Mouse (Mus musculus) C2C12 (cell line): ENCODE measurements around the gene Cyp2t4. TPM values are rescaled to one million over a fixed set of nuclear protein-coding genes. Genes with fewer than 3 reads are reported as not detected.

Experiments
- H3K27me3 ChIP-seq: one replicate; pipeline ENCODE4 v1.6.1; 2011; ENCODE audit not compliant: control insufficient read depth, insufficient read depth, insufficient read length
- H3K36me3 ChIP-seq: one replicate; pipeline ENCODE4 v1.6.1; 2011; ENCODE audit not compliant: control insufficient read depth, insufficient read depth
- H3K4me3 ChIP-seq: one replicate; pipeline ENCODE4 v1.5.1; 2011; ENCODE audit warnings: mild to moderate bottlenecking, control low read depth; ENCODE audit not compliant: poor library complexity, insufficient read depth, severe bottlenecking
- H3K79me2 ChIP-seq: one replicate; pipeline ENCODE4 v1.6.1; 2011; ENCODE audit not compliant: control insufficient read depth, insufficient read depth
- H3K79me3 ChIP-seq: one replicate; pipeline ENCODE4 v1.6.1; 2011; ENCODE audit warnings: low read depth, control low read depth
- H3ac ChIP-seq: one replicate; pipeline ENCODE3; 2011; ENCODE audit warnings: low read depth; ENCODE audit not compliant: control insufficient read depth, insufficient read length
- CEBPB ChIP-seq: IDR thresholded peaks from one replicate; pipeline ENCODE4 v1.6.1; 2011; ENCODE audit warnings: low read depth, mild to moderate bottlenecking, control low read depth, moderate library complexity
- CTCF ChIP-seq: IDR thresholded peaks from one replicate; pipeline ENCODE4 v1.5.1; 2011; ENCODE audit not compliant: control insufficient read depth, insufficient read depth, insufficient read length
- FOSL1 ChIP-seq: IDR thresholded peaks from one replicate; pipeline ENCODE4 v1.8.0; 2011; ENCODE audit warnings: mild to moderate bottlenecking, low read length; ENCODE audit not compliant: poor library complexity, insufficient read depth, severe bottlenecking
- MAX ChIP-seq: IDR thresholded peaks from one replicate; pipeline ENCODE4 v1.6.1; 2011; ENCODE audit warnings: mild to moderate bottlenecking, control low read depth
- MYOD1 ChIP-seq: IDR thresholded peaks from one replicate; pipeline ENCODE4 v1.6.1; 2011; ENCODE audit warnings: low read depth; ENCODE audit not compliant: control insufficient read depth, insufficient read length
- MYOG ChIP-seq: IDR thresholded peaks from one replicate; pipeline ENCODE4 v1.6.1; 2011; ENCODE audit not compliant: control insufficient read depth, insufficient read length; ENCODE audit errors: extremely low read depth
- USF1 ChIP-seq: IDR thresholded peaks from one replicate; pipeline ENCODE4 v1.6.1; 2011; ENCODE audit warnings: low read depth, mild to moderate bottlenecking, control low read depth, moderate library complexity
- polyA plus RNA-seq: library from polyadenylated mRNA; unstranded; fragments of >200 nt; fragmentation: generic; extraction: Trizol; gene quantifications from one replicate; pipeline ENCODE4 v1.2.1, GENCODE M21; 2012; ENCODE audit warnings: missing spikeins

The Cyp2t4 gene
- polyA plus RNA-seq, 1 experiment, result not detected

DNA sequence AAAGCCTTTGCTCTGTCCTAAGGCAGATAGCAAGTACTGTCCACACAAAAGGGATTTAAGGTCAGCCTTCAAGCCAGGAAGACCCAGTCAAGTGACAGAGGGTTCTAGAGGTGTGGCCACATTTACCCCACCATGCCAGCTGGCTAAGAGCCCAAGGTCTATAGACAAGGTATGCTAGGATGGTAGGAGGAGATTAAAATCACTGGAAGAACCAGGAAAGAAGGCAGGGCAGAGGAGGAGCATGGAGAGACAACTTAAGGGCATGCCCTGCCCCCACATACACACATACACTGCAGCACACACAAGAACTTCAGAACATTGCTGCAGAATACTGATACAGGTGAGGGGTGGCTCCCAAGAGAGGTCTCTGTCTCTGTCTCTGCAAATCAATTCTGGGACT, 33.8 kb upstream of the Cyp2t4 start, which contains the start of gene Cyp2f2:
Gene Cyp2f2 (plus strand): TSS at position 234 of the 400 bp plus-strand sequence.
- Histone ChIP-seq H3K79me3 (no peaks in the 10 kb centered on the region), H3K79me2 (no peaks in the 10 kb centered on the region), H3K27me3 (peaks cover 7% of the 10 kb centered on the region), H3K4me3 (no peak within 1 kb of the TSS), H3ac (no peak within 1 kb of the TSS), H3K36me3 (no peaks in the 10 kb centered on the region)
- no peak for TF ChIP-seq CEBPB
- no peak for TF ChIP-seq CTCF
- no peak for TF ChIP-seq FOSL1
- TF ChIP-seq USF1, result no peak
- TF ChIP-seq MAX, result no peak
- no peak for TF ChIP-seq MYOG
- no peak for TF ChIP-seq MYOD1

DNA sequence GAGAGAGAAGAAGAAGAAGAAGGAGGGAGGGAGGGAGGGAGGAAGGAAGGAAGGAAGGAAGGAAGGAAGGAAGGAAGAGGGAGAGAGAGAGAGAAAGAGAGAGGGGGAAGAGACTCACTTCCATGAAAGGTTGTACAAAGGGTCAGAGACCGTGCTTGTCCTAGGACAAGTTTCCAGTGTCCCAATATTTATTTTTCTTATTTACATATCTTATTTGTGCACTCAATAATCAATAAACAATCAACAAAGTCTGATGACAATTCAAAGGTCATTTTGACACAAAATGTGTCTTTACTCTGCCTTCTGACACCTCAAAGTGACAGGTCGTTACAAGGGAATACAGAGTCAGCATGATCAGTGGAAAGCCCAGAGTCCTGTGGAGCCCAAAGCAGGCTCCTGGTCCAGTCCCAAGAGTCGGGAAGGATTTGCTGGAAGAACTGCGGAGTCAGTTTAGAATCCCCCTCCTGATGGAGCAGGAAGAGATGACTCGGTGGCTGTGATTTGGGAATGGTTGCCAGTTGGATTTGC, 29.1 kb upstream of the Cyp2t4 start:
- Histone ChIP-seq H3K79me2 (no peaks in the 10 kb centered on the region), H3K36me3 (no peaks in the 10 kb centered on the region), H3K27me3 (peaks cover 7% of the 10 kb centered on the region), H3ac (no peak overlapping the region), H3K4me3 (no peak overlapping the region), H3K79me3 (no peaks in the 10 kb centered on the region)
- no peak for TF ChIP-seq FOSL1
- no peak for TF ChIP-seq USF1
- no peak for TF ChIP-seq CTCF
- TF ChIP-seq MYOD1, result no peak
- TF ChIP-seq MYOG, result no peak
- TF ChIP-seq CEBPB, result no peak
- no peak for TF ChIP-seq MAX

DNA sequence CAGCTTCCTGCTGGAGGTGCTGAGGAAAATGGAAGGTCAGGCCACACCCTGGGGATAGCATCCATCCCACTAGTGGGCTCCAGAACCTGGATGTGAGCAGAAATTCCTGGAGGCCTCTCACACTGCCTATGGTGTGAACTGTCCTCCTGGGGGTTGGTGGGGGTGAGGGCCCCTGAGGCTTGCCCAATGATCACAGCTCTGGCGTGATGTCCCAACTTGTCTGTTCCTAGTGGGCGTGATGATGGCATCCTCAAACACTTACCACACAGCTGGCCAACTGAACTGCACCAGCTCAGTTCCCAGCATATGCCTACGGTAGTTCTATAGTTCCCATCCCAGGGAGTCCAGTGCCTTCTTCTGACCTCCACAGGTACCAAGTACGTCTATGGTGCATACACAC, 28.5 kb upstream of the Cyp2t4 start:
- no peaks in the 10 kb centered on the region for H3K79me3 ChIP-seq
- H3K27me3 ChIP-seq, result peaks cover 7% of the 10 kb centered on the region
- no peak overlapping the region for H3ac ChIP-seq
- H3K79me2 ChIP-seq, result no peaks in the 10 kb centered on the region
- H3K36me3 ChIP-seq, result no peaks in the 10 kb centered on the region
- TF ChIP-seq CTCF, result no peak
- H3K4me3 ChIP-seq, result no peak overlapping the region

DNA sequence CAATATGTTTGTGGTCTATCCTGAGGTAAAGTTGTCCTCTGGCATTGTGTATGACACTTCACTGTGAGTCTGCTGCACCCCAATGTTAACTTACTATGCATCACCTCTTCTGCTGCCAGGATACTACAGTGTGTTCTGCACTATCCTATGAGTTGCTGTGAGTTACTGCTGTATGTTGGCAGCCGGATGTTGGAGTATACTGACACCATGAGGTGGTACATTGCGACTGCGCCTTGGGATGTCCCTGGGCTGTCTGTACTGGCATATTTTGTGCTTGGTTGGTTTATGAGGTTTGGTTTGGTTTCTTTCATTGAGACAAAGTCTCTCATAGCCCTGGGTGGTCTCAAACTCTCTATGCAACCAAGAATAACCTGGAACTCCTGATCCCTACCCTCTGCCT, 25.4 kb upstream of the Cyp2t4 start:
- Histone ChIP-seq H3ac (no peak overlapping the region), H3K4me3 (no peak overlapping the region), H3K27me3 (peaks cover 3% of the 10 kb centered on the region), H3K79me2 (no peaks in the 10 kb centered on the region), H3K36me3 (no peaks in the 10 kb centered on the region), H3K79me3 (no peaks in the 10 kb centered on the region)
- TF ChIP-seq MYOG (no peak), CTCF (peak; percentile 15)

DNA sequence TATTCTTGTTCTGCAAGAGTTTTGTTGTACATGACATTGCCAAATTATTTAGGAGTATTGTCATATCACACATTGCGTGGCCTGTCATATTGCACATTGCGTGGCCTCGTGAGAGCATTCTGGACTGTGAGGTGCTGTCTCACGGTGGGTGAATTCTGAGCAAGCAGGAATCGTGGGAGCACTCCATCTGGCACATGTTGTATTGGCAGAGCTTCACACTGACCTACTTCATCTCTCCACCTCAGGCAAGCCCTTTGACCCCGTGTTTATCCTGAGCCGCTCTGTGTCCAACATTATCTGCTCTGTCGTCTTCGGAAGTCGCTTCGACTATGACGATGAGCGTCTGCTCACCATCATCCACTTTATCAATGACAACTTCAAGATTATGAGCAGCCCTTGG, 24.6 kb upstream of the Cyp2t4 start:
- Histone ChIP-seq H3K79me2 (no peaks in the 10 kb centered on the region), H3K4me3 (no peak overlapping the region), H3ac (no peak overlapping the region), H3K36me3 (no peaks in the 10 kb centered on the region), H3K79me3 (no peaks in the 10 kb centered on the region), H3K27me3 (peaks cover 5% of the 10 kb centered on the region)
- no peak for TF ChIP-seq FOSL1
- TF ChIP-seq MYOD1, result no peak
- TF ChIP-seq MYOG, result no peak
- no peak for TF ChIP-seq USF1
- no peak for TF ChIP-seq MAX
- TF ChIP-seq CEBPB, result no peak

DNA sequence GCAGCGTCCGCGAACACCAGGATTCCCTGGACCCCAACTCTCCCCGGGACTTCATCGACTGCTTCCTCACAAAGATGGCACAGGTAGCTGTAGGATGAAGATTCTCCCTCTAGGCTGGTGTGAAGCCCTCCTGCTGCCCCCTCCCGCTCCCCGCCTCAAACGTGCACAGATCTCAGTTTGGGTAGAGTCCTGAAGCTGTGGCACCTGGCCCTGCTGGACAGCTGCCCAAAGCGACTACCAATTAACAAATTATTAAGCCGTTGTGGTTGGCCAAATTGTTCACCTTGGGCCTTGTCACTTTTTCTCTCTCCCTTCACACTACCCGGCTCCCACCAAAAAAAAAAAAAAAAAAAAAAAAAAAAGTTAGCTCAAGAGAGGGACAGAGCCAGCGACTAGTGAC, 23.7 kb upstream of the Cyp2t4 start:
- no peaks in the 10 kb centered on the region for H3K79me3 ChIP-seq
- TF ChIP-seq USF1, result no peak
- TF ChIP-seq MYOD1, result no peak
- no peak for TF ChIP-seq CEBPB
- no peak for TF ChIP-seq MAX
- TF ChIP-seq MYOG, result no peak
- TF ChIP-seq CTCF, result no peak
- TF ChIP-seq FOSL1, result no peak
- no peak overlapping the region for H3K4me3 ChIP-seq
- no peaks in the 10 kb centered on the region for H3K79me2 ChIP-seq
- H3K36me3 ChIP-seq, result no peaks in the 10 kb centered on the region
- H3ac ChIP-seq, result no peak overlapping the region
- peaks cover 5% of the 10 kb centered on the region for H3K27me3 ChIP-seq
